Mouse (Mus musculus): ENCODE results near the gene Ston2. TPM values are rescaled to one million over a fixed set of nuclear protein-coding genes. Genes with fewer than 3 reads are reported as not detected.

Ston2 gene
- polyA plus RNA-seq, 1 experiment: 14.0 TPM

GRCm38 (mm10) chr12:91643221-91643620, 145.0 kb downstream of the Ston2 start:
- TF ChIP-seq POLR2A (IDR thresholded peaks at IDR 0.05; ENCODE audit: borderline replicate concordance, control insufficient read depth, low read depth, low read length): no peak
- no peak for TF ChIP-seq CTCF (IDR thresholded peaks at IDR 0.05; ENCODE audit: control insufficient read depth, insufficient read depth, low read length)

GRCm38 (mm10) chr12:91642426-91643093, 145.6 kb downstream of the Ston2 start:
- H3K27ac ChIP-seq (ENCODE audit: control insufficient read depth, insufficient read depth, low read depth, low read length, poor library complexity): no peak overlapping the region
- no peak overlapping the region for H3K4me3 ChIP-seq (replicated peaks; ENCODE audit: control insufficient read depth, low read depth, low read length)
- WGBS: 84% methylated on average over 12 of the region's 12 CpGs
- TF ChIP-seq POLR2A (IDR thresholded peaks at IDR 0.05; ENCODE audit: borderline replicate concordance, control insufficient read depth, low read depth, low read length): no peak
- TF ChIP-seq CTCF (IDR thresholded peaks at IDR 0.05; ENCODE audit: control insufficient read depth, insufficient read depth, low read length): no peak
- no peaks in the 10 kb centered on the region; the same call in 1 of the 2 replicates for H3K4me1 ChIP-seq (ENCODE audit: control insufficient read depth, insufficient read depth, low read length)

More at GRCm38 (mm10) chr12:91643221-91643620, 145.0 kb downstream of the Ston2 start:
- WGBS: 77% methylated on average over 7 of the region's 7 CpGs
- Histone ChIP-seq H3K4me3 (replicated peaks; ENCODE audit: control insufficient read depth, low read depth, low read length) (no peak overlapping the region), H3K4me1 (ENCODE audit: control insufficient read depth, insufficient read depth, low read length) (no peaks in the 10 kb centered on the region; the same call in 1 of the 2 replicates), H3K27ac (ENCODE audit: control insufficient read depth, insufficient read depth, low read depth, low read length, poor library complexity) (no peak overlapping the region)

GRCm38 (mm10) chr12:91641631-91642141, 146.5 kb downstream of the Ston2 start:
- Histone ChIP-seq H3K4me3 (replicated peaks; ENCODE audit: control insufficient read depth, low read depth, low read length) (peak overlapping the region; percentile 31), H3K27ac (ENCODE audit: control insufficient read depth, insufficient read depth, low read depth, low read length, poor library complexity) (no peak overlapping the region), H3K4me1 (ENCODE audit: control insufficient read depth, insufficient read depth, low read length) (no peaks in the 10 kb centered on the region; the same call in 1 of the 2 replicates)
- TF ChIP-seq POLR2A (IDR thresholded peaks at IDR 0.05; ENCODE audit: borderline replicate concordance, control insufficient read depth, low read depth, low read length) (no peak), CTCF (IDR thresholded peaks at IDR 0.05; ENCODE audit: control insufficient read depth, insufficient read depth, low read length) (no peak)
- whole genome bisulfite sequencing: 31% methylated on average over 13 of the region's 13 CpGs

DNA sequence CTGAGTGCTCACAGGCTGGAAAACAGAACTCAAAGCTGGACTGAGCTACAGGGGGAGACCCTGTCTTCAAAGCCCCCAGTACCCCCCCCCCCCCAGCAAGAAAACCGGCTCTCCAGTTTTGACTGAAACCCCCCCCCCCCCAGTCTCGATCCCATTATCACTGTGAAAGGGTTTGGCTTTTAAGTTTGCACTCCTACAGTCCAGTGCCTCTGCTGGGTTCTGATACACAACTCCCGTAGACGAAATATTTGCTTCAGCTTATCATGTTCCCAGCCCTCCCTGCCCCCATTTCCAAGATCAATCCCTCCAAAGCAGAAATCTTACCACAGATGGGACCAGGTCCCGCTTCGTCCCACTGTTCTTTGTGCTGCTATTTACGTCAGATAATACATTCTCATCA, 147.1 kb downstream of the Ston2 start:
- Histone ChIP-seq H3K4me3 (replicated peaks; ENCODE audit: control insufficient read depth, low read depth, low read length) (no peak overlapping the region), H3K27ac (ENCODE audit: control insufficient read depth, insufficient read depth, low read depth, low read length, poor library complexity) (no peak overlapping the region), H3K4me1 (ENCODE audit: control insufficient read depth, insufficient read depth, low read length) (no peaks in the 10 kb centered on the region; the same call in 1 of the 2 replicates)
- 58% methylated on average over 7 of the region's 7 CpGs for WGBS
- TF ChIP-seq POLR2A (IDR thresholded peaks at IDR 0.05; ENCODE audit: borderline replicate concordance, control insufficient read depth, low read depth, low read length) (no peak), CTCF (IDR thresholded peaks at IDR 0.05; ENCODE audit: control insufficient read depth, insufficient read depth, low read length) (no peak)

DNA sequence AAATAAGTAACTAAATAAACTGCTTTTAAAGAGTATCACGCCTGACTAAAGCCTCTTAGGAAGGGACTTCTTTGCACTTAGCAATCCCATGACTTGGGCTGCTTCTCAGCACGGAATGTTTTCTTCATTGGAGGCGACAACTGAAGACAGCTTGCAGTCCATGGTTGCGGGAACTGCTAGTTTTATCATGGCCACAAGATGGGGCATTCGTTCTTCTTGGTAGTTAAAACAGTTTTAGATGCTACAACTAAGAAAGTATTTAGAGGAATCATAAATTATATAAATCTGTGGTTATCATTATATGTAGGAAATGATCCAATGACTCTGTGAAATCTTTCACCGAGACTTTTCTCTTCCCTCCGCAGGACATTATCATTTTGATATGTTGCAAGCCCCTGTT, 147.5 kb downstream of the Ston2 start:
- TF ChIP-seq CTCF (IDR thresholded peaks at IDR 0.05; ENCODE audit: control insufficient read depth, insufficient read depth, low read length) (0 out of 2 replicates have a peak, but pooled peaks have one; percentile 13), POLR2A (IDR thresholded peaks at IDR 0.05; ENCODE audit: borderline replicate concordance, control insufficient read depth, low read depth, low read length) (no peak)
- no peak overlapping the region for H3K4me3 ChIP-seq (replicated peaks; ENCODE audit: control insufficient read depth, low read depth, low read length)
- no peaks in the 10 kb centered on the region; the same call in 1 of the 2 replicates for H3K4me1 ChIP-seq (ENCODE audit: control insufficient read depth, insufficient read depth, low read length)
- WGBS: 32% methylated on average over 7 of the region's 7 CpGs
- H3K27ac ChIP-seq (ENCODE audit: control insufficient read depth, insufficient read depth, low read depth, low read length, poor library complexity): no peak overlapping the region

DNA sequence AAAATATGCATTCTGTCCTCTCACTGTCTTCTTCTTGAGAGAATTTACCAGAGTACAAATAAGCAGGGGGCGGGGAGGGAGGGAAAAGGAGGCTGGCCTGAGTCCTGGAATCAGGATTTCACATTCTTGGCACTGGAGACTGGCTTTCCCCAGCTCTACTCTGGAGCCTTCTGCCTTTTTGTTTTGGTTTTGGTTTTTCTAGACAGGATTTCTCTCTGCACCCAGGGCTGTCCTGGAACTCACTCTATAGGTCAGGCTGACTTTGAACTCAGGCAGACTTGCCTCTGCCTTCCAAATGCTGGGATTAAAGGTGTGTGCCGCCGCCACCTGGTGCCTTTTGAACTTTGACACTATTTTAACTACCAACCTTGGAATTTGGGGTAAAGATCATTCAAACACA, 149.8 kb downstream of the Ston2 start:
- Histone ChIP-seq H3K27ac (ENCODE audit: control insufficient read depth, insufficient read depth, low read depth, low read length, poor library complexity) (no peak overlapping the region), H3K4me1 (ENCODE audit: control insufficient read depth, insufficient read depth, low read length) (no peaks in the 10 kb centered on the region; the same call in 1 of the 2 replicates), H3K4me3 (replicated peaks; ENCODE audit: control insufficient read depth, low read depth, low read length) (no peak overlapping the region)
- WGBS: 72% methylated on average over 3 of the region's 3 CpGs
- TF ChIP-seq POLR2A (IDR thresholded peaks at IDR 0.05; ENCODE audit: borderline replicate concordance, control insufficient read depth, low read depth, low read length) (no peak), CTCF (IDR thresholded peaks at IDR 0.05; ENCODE audit: control insufficient read depth, insufficient read depth, low read length) (no peak)

DNA sequence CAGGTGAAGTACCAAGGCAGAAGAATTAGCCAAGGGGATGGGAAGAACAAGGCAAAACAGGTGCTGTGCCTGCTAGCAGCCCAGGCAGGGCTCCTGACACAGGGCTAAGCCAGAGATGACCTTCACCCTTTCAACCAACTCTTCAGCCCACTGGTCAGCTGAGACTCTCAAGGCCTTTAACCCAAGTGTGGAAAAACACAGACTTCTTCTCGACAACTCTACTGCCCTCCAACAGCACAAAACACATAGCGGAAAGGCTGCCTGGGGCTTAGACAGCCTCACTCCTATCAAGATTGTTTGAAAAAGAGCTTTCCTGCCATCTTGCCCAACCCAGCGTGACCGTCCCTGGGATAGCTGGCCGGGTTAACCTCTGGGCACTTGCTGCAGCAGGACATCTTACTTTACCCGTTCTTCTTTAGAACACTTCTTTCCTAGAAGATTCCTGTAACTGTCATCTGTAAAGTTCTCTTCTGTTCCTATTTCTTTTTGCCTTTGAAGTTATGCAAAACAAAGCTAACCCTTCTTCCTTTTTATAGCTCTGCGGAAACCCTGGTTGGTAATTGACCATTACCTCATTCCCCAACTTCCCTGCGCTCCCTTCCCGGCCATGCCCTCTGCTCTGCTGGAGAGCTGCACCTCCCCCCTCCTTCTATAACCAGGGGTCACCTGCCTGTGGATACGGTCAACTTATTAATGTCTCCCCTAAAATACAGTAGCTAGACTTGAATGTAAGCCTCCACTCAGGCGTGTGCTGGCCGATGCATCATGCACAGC, 150.9 kb downstream of the Ston2 start:
- H3K27ac ChIP-seq (ENCODE audit: control insufficient read depth, insufficient read depth, low read depth, low read length, poor library complexity): peak overlapping the region; percentile 54; the same call in 1 of the 2 replicates
- H3K4me1 ChIP-seq (ENCODE audit: control insufficient read depth, insufficient read depth, low read length): no peaks in the 10 kb centered on the region; the same call in 1 of the 2 replicates
- peak overlapping the region; percentile 22 for H3K4me3 ChIP-seq (replicated peaks; ENCODE audit: control insufficient read depth, low read depth, low read length)
- TF ChIP-seq CTCF (IDR thresholded peaks at IDR 0.05; ENCODE audit: control insufficient read depth, insufficient read depth, low read length): no peak
- TF ChIP-seq POLR2A (IDR thresholded peaks at IDR 0.05; ENCODE audit: borderline replicate concordance, control insufficient read depth, low read depth, low read length): no peak
- 43% methylated on average over 12 of the region's 12 CpGs for WGBS

- TF ChIP-seq CTCF (IDR thresholded peaks at IDR 0.05; ENCODE audit: control insufficient read depth, insufficient read depth, low read length) (no peak), POLR2A (IDR thresholded peaks at IDR 0.05; ENCODE audit: borderline replicate concordance, control insufficient read depth, low read depth, low read length) (no peak)
- H3K4me3 ChIP-seq (replicated peaks; ENCODE audit: control insufficient read depth, low read depth, low read length): no peak overlapping the region
- no peak overlapping the region for H3K27ac ChIP-seq (ENCODE audit: control insufficient read depth, insufficient read depth, low read depth, low read length, poor library complexity)
- no peaks in the 10 kb centered on the region for H3K4me1 ChIP-seq (ENCODE audit: control insufficient read depth, insufficient read depth, low read length)
- WGBS: 80% methylated on average over 5 of the region's 5 CpGs
These were observed 161.7 kb downstream of the Ston2 start for GRCm38 (mm10) chr12:91626482-91626881.

All from bone marrow, adult 2 months (tissue).